Mouse (Mus musculus) midbrain, postnatal 0 days (tissue): ENCODE data around the gene Tacc2. TPM values are rescaled to one million over a fixed set of nuclear protein-coding genes. Genes with fewer than 3 reads are reported as not detected.
A peak's percentile ranks its signal among the peaks of the same experiment; 100 is the strongest.
"Not testable (repeated sequence)": the region's sequence is repeated elsewhere in the genome, so short reads cannot be mapped to it uniquely, and the experiment has no call there.

Experiments used
- ATAC-seq: fragments of 200-750 bp; cut with Nextera tagmentation; 2 replicates; pipeline ENCODE4 v1.8.0; 2017; ENCODE audit warnings: moderate number of reproducible peaks, mild to moderate bottlenecking, moderate TSS enrichment, moderate library complexity; ENCODE audit not compliant: low FRiP score
- DNase-seq: peaks from one replicate; pipeline ENCODE4 v3.0.0-alpha.2; 2015; ENCODE audit warnings: low spot score
- H3K27ac ChIP-seq: fragments of 300-500 bp; sonication (generic); 2 replicates; pipeline ENCODE4 v1.5.1; 2014; ENCODE audit warnings: low read depth, mild to moderate bottlenecking, low read length, mixed read lengths
- H3K27me3 ChIP-seq: fragments of 300-500 bp; sonication (generic); 2 replicates; pipeline ENCODE4 v1.6.1; 2014; ENCODE audit warnings: low read length, control low read depth, mixed read lengths; ENCODE audit not compliant: insufficient read depth
- H3K36me3 ChIP-seq: fragments of 300-500 bp; sonication (generic); 2 replicates; pipeline ENCODE4 v1.6.1; 2014; ENCODE audit warnings: low read length, control low read depth, mixed read lengths; ENCODE audit not compliant: insufficient read depth
- H3K4me1 ChIP-seq: fragments of 300-500 bp; sonication (generic); 2 replicates; pipeline ENCODE4 v1.6.1; 2014; ENCODE audit warnings: mild to moderate bottlenecking, control low read depth, antibody characterized with exemption, low read length, mixed read lengths; ENCODE audit not compliant: insufficient read depth
- H3K4me2 ChIP-seq: fragments of 300-500 bp; sonication (generic); 2 replicates; pipeline ENCODE4 v1.6.1; 2014; ENCODE audit warnings: low read depth, mild to moderate bottlenecking, low read length, mixed read lengths; ENCODE audit not compliant: poor library complexity, severe bottlenecking
- H3K4me3 ChIP-seq: fragments of 300-500 bp; sonication (generic); 2 replicates; pipeline ENCODE4 v1.5.1; 2014; ENCODE audit warnings: low read depth, mild to moderate bottlenecking, low read length, moderate library complexity
- H3K9ac ChIP-seq: fragments of 300-500 bp; sonication (generic); replicated peaks from 2 replicates; pipeline ENCODE4 v1.6.1; 2014; ENCODE audit warnings: mild to moderate bottlenecking, low read length, moderate library complexity, mixed read lengths; ENCODE audit not compliant: poor library complexity, severe bottlenecking
- H3K9me3 ChIP-seq: fragments of 300-500 bp; sonication (generic); 2 replicates; pipeline ENCODE4 v1.6.1; 2016; ENCODE audit warnings: low read length, control low read depth
- CTCF ChIP-seq: IDR thresholded peaks from 2 replicates; pipeline ENCODE4 v1.5.1; 2016; ENCODE audit warnings: antibody characterized with exemption, mild to moderate bottlenecking
- WGBS: fragments of 180-500 bp; shearing (Covaris S2); extraction: QIAGEN DNeasy Blood & Tissue Kit; methylation state at CpG from one replicate; pipeline ENCODE4 v1.1.7; 2014; 5-methylcytosine and 5-hydroxymethylcytosine counted together
- polyA plus RNA-seq: library from polyadenylated mRNA; unstranded; fragments of >200 nt; fragmentation: Nextera tagmentation; extraction: Ambion mirVana; gene quantifications from 2 replicates; pipeline ENCODE4 v1.2.1, GENCODE M21; 2015
- total RNA-seq: library from RNA; depleted of rRNA; stranded (reverse); fragments of >200 nt; gene quantifications from 2 replicates; pipeline ENCODE4 v1.2.3, GENCODE M21; 2014

Gene Tacc2
- total and polyA plus RNA-seq, 2 experiments from 2014 or later = 54.8 to 55.9 TPM

DNA sequence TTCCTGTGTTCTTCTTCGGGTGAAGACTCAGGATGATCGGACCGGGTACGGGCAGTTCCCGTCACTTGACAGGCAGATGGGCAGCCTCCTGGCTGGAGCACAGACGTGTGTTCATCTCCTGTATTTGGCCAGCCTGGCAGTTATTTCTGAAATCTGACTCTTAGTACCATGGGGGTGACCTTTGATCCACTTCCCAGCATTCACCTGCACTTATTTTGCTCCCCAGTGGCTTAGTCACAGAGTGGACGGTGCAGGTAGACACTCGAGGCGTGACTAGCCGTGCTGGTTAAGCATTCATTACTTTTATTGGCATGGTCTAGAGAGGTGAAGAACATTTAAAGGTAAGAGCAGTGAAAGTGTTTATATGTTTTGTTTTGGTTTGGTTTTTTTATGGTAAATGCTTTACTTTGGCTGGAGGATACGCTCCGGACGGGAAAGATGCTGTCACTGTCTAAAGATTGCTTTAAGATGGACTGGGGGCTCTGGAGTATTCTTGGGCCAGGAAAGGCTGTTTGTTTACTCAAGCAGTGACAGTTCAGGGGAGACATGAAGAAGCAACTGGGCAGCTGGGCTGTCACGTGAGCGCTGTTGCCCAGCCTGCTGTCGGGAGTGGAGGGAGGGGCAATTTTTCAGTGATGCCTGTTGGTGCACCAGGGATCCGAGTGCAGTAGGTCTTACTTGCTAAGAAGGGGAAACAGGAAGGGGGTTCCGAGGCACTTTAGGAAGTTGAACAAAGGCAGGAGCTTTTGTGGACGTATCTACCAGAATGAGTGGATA, 19.0 kb downstream of the Tacc2 start:
- not testable (repeated sequence) for ATAC-seq, H3K4me3 ChIP-seq, H3K9me3 ChIP-seq, H3K9ac ChIP-seq, H3K4me1 ChIP-seq, H3K4me2 ChIP-seq, H3K36me3 ChIP-seq, H3K27ac ChIP-seq, H3K27me3 ChIP-seq
- WGBS = 58% methylated on average over 9 of the region's 19 CpGs
- DNase-seq = peak; percentile 34

- no peak for ATAC-seq
- H3K36me3 ChIP-seq = no peaks in the 10 kb centered on the region
- TF ChIP-seq CTCF = no peak
- H3K4me1 ChIP-seq = no peaks in the 10 kb centered on the region
- DNase-seq = peak; percentile 37
- no peaks in the 10 kb centered on the region for H3K27me3 ChIP-seq
- no peak overlapping the region for H3K27ac ChIP-seq
- H3K9me3 ChIP-seq = no peaks in the 10 kb centered on the region
- H3K9ac ChIP-seq = no peak overlapping the region
- no peak overlapping the region for H3K4me3 ChIP-seq
- H3K4me2 ChIP-seq = no peak overlapping the region
- 21% methylated on average over 6 of the region's 6 CpGs for WGBS
Observed at GRCm38 (mm10) chr7:130597546-130597945, 20.3 kb downstream of the Tacc2 start.

- TF ChIP-seq CTCF = no peak
- no peaks in the 10 kb centered on the region for H3K9me3 ChIP-seq
- no peak for ATAC-seq
- no peak overlapping the region for H3K4me2 ChIP-seq
- no peaks in the 10 kb centered on the region for H3K36me3 ChIP-seq
- 90% methylated on average over 3 of the region's 3 CpGs for WGBS
- H3K9ac ChIP-seq = no peak overlapping the region
- no peaks in the 10 kb centered on the region for H3K27me3 ChIP-seq
- no peaks in the 10 kb centered on the region for H3K4me1 ChIP-seq
- no peak for DNase-seq
- H3K4me3 ChIP-seq = no peak overlapping the region
- H3K27ac ChIP-seq = no peak overlapping the region
Observed at GRCm38 (mm10) chr7:130600074-130600473, 22.8 kb downstream of the Tacc2 start.

GRCm38 (mm10) chr7:130600546-130600945, 23.3 kb downstream of the Tacc2 start:
- no peaks in the 10 kb centered on the region for H3K4me1 ChIP-seq
- no peaks in the 10 kb centered on the region for H3K27me3 ChIP-seq
- no peak overlapping the region for H3K9ac ChIP-seq
- DNase-seq (no peak), ATAC-seq (no peak)
- TF ChIP-seq CTCF = no peak
- H3K4me3 ChIP-seq = no peak overlapping the region
- no peaks in the 10 kb centered on the region for H3K9me3 ChIP-seq
- 74% methylated on average over 2 of the region's 2 CpGs for WGBS
- H3K4me2 ChIP-seq = no peak overlapping the region
- H3K27ac ChIP-seq = no peak overlapping the region
- H3K36me3 ChIP-seq = no peaks in the 10 kb centered on the region

DNA sequence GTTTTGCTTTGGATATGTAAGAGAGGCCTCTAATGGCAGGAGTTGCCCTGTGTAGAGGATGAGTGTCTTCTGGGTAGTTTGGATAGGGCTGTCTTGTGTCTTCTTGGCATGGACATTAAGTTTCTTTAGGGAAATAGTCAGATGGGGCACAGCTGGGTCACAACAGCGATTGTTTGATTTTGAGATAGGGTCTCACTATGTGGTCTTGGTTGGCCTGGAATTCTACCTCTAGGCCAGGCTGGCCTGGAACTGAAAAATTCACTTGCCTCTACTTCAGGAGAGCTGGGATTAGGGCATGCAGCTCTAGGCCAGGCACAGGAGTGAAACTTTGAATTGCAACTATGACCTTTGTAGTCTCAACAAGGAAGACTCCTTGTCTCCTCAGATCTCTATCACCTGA, 25.6 kb downstream of the Tacc2 start:
- H3K4me1 ChIP-seq = no peaks in the 10 kb centered on the region
- no peaks in the 10 kb centered on the region for H3K36me3 ChIP-seq
- TF ChIP-seq CTCF = no peak
- H3K4me2 ChIP-seq = no peak overlapping the region
- H3K4me3 ChIP-seq = no peak overlapping the region
- ATAC-seq = no peak
- no peak overlapping the region for H3K27ac ChIP-seq
- H3K9me3 ChIP-seq = no peaks in the 10 kb centered on the region
- H3K27me3 ChIP-seq = no peaks in the 10 kb centered on the region
- no peak for DNase-seq
- WGBS = 100% methylated on average over 1 of the region's 1 CpGs
- no peak overlapping the region for H3K9ac ChIP-seq

DNA sequence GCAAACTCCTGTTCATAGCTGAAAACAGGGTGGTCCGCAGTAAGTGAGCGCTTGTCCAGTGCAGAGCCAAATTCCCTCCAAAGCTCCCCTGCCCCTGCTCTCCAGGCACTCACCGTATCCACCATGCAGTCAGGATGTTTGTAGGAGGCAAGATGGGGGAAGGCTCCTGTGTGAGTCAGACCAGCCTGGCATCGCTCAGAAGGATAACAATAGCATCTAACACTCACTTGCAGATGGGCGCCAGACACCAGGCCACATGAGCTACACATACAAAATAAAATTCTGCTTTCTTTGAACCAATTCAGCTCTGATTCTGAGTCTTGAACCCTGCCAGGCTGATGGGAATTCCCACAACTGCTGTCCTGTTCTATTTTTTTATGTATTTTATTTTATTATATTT, 26.3 kb downstream of the Tacc2 start:
- DNase-seq (no peak), ATAC-seq (no peak)
- Histone ChIP-seq H3K4me2 (no peak overlapping the region), H3K4me3 (no peak overlapping the region), H3K36me3 (no peaks in the 10 kb centered on the region), H3K27me3 (no peaks in the 10 kb centered on the region), H3K9me3 (no peaks in the 10 kb centered on the region), H3K27ac (no peak overlapping the region), H3K9ac (no peak overlapping the region), H3K4me1 (no peaks in the 10 kb centered on the region)
- TF ChIP-seq CTCF = no peak
- 88% methylated on average over 5 of the region's 5 CpGs for WGBS
